Mouse (Mus musculus) lung, adult 2 months (tissue): ENCODE measurements at regions not wholly inside any gene's neighbourhood (a gene's known extent, or its start where the extent isn't known, plus 50 kb on each side); places are given as distances from the start of the nearest gene placed in this dataset.

ENCODE experiments used
- CTCF ChIP-seq: fragments of 200-500 bp; IDR thresholded peaks from 2 replicates; pipeline ENCODE4 v1.5.1; 2011; ENCODE audit warnings: mild to moderate bottlenecking, low read length, control low read depth; ENCODE audit not compliant: insufficient read depth
- POLR2A ChIP-seq: fragments of 200-500 bp; IDR thresholded peaks from 2 replicates; pipeline ENCODE4 v1.6.1; 2011; ENCODE audit warnings: low read depth, mild to moderate bottlenecking, control low read depth, low read length, borderline replicate concordance; ENCODE audit errors: extremely low read depth

DNA sequence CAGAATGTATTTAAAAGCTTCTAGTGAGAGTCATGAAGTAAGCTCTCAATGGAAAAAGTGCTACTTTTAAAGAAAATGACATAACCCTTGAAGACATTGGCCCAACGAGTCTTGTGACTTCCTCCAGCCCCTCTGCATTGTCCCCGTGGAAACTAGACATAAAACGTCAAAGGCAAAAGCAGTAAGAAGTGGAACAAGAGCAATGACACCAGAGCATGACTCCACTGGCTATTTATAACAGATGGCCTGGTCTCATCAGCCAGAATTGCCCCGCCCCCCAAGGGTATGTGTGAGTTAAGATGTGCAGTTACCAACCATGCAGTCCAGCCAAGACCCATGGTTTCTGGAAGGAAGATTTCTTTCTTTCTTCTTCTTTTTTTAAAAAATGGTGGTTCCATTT, 161.6 kb upstream of the Igf1 start:
- TF ChIP-seq CTCF (no peak), POLR2A (no peak)
